Mouse (Mus musculus) C2C12 (cell line): Measurements from ENCODE around the gene Trp63.

Source experiments
- CEBPB ChIP-seq: IDR thresholded peaks from one replicate; pipeline ENCODE4 v1.6.1; 2011; ENCODE audit warnings: low read depth, mild to moderate bottlenecking, control low read depth, moderate library complexity
- CTCF ChIP-seq: IDR thresholded peaks from one replicate; pipeline ENCODE4 v1.5.1; 2011; ENCODE audit not compliant: control insufficient read depth, insufficient read depth, insufficient read length
- FOSL1 ChIP-seq: IDR thresholded peaks from one replicate; pipeline ENCODE4 v1.8.0; 2011; ENCODE audit warnings: mild to moderate bottlenecking, low read length; ENCODE audit not compliant: poor library complexity, insufficient read depth, severe bottlenecking
- MAX ChIP-seq: IDR thresholded peaks from one replicate; pipeline ENCODE4 v1.6.1; 2011; ENCODE audit warnings: mild to moderate bottlenecking, control low read depth
- MYOD1 ChIP-seq: IDR thresholded peaks from one replicate; pipeline ENCODE4 v1.6.1; 2011; ENCODE audit warnings: low read depth; ENCODE audit not compliant: control insufficient read depth, insufficient read length
- MYOG ChIP-seq: IDR thresholded peaks from one replicate; pipeline ENCODE4 v1.6.1; 2011; ENCODE audit not compliant: control insufficient read depth, insufficient read length; ENCODE audit errors: extremely low read depth
- USF1 ChIP-seq: IDR thresholded peaks from one replicate; pipeline ENCODE4 v1.6.1; 2011; ENCODE audit warnings: low read depth, mild to moderate bottlenecking, control low read depth, moderate library complexity

- TF ChIP-seq CTCF (no peak), USF1 (no peak), MYOG (no peak), MYOD1 (no peak), FOSL1 (no peak), CEBPB (peak; percentile 94), MAX (no peak)
Observed at GRCm38 (mm10) chr16:25860731-25861505, 177.4 kb downstream of the Trp63 start.
